Mouse (Mus musculus): Measurements from ENCODE around the gene Cldn34c3. TPM values are rescaled to one million over a fixed set of nuclear protein-coding genes. Genes with fewer than 3 reads are reported as not detected.

Cldn34c3 gene
- polyA plus RNA-seq (2014; fragmentation: Illumina TruSeq; extraction: RNeasy Lipid Tissue Mini Kit (QIAGEN cat#74804); ENCODE audit: low read depth, low replicate concordance) = not detected

DNA sequence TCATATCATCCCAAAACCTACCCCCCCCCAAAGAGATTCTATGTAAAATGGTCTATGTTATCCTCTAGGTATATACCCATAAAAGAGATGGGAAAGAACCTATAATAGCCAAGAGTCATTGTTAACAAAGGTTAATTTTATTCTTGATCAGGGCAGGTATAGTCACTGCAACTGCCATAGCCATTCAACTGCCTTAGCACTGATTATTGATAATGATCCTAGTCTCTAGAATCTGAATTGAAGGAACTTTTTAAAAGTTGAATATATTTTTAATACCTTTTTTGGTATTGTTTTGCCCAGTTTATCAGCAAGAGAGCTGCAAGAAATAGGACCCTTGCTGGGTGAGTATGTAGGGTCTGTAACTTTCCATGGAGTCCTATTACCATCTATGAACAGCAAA, at the start of gene Cldn34c3:
Gene Cldn34c3, plus strand, starts transcription at position 301 of the 400 bp plus-strand sequence.

Other genes starting within 250 kb of the Cldn34c3 start
- gene Cldn34c2, start 212.0 kb upstream of the Cldn34c3 start, polyA plus RNA-seq (2014; fragmentation: Illumina TruSeq; extraction: RNeasy Lipid Tissue Mini Kit (QIAGEN cat#74804); ENCODE audit: low read depth, low replicate concordance) = not detected
- gene Gm17467, start 88.9 kb upstream of the Cldn34c3 start, polyA plus RNA-seq (2014; fragmentation: Illumina TruSeq; extraction: RNeasy Lipid Tissue Mini Kit (QIAGEN cat#74804); ENCODE audit: low read depth, low replicate concordance) = not detected

Data from liver, adult 10 weeks (tissue).